Mouse (Mus musculus) olfactory bulb, adult 2 months (tissue): ENCODE results near the gene Odf2.

Experiments
- CTCF ChIP-seq: fragments of 200-500 bp; IDR thresholded peaks from 2 replicates; pipeline ENCODE4 v1.5.1; 2012; ENCODE audit warnings: low read depth, mild to moderate bottlenecking, low read length, moderate library complexity; ENCODE audit not compliant: insufficient read depth
- POLR2A ChIP-seq: fragments of 200-500 bp; IDR thresholded peaks from 2 replicates; pipeline ENCODE4 v1.6.1; 2012; ENCODE audit warnings: mild to moderate bottlenecking, low read depth, low read length, moderate library complexity; ENCODE audit not compliant: insufficient read depth

DNA sequence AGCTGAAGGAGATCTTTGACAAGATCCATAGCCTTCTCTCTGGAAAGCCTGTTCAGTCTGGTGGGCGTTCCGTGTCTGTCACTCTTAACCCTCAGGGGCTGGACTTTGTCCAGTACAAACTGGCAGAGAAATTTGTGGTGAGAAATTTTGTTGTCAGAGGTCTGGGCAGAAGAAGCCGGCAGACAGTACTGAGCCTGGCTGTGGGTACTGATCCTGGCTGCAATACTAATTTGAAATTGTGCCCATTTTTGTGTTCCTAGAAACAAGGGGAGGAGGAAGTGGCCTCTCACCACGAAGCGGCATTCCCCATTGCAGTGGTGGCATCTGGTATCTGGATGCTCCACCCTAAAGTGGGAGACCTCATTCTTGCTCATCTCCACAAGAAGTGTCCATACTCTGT lies 59.9 kb downstream of the Odf2 start:
- TF ChIP-seq CTCF: no peak
- no peak for TF ChIP-seq POLR2A
